Mouse (Mus musculus) CD8-positive naive resting alpha-beta T cell, adult 2 months (primary cell): ENCODE results near the gene Cnst.

Experiments
- DNase-seq, 2 experiments: peaks; one replicate each; pipeline ENCODE4 v3.0.0; 2022; ENCODE audit warnings: low read depth in 2 of 2, low spot score in 2 of 2

Gene Cnst

DNA sequence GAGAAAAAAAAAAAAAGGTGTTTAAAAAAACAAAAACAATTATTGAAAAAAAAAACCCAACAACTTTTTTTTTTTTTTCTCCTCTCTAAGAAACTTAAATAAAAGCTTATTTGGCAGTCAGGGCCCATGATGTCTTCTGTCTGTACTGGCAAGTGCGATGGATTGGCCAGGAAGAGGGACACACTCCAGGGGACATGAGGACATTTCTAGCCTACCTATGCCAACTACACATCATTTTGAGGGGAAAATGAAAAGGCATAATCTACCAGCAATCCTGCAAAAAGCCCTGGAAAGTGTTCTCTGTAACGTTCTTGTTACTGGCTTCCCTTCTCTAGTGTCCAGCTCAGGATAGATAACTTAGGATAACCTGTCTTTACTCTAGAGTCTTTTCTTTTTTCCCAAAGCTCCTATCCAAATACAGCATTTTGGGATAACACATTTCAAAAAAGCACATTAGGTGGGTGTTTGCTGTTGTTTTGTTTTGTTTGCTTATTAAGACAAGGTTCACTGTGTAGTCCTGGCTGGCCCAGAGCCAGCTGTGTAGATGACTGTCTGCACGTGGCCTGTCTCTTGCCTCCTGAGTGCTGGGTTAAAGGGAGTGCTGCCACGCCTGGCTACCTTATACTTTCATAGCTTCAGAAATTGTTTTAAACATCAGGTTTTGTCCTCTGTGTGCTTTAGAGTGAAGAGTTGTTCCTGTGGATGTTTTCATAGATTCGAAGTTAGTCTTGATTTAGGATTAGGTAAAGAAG is 7.2 kb downstream of the Cnst start:
- no peak for DNase-seq

- DNase-seq: no peak
Measured at GRCm38 (mm10) chr1:179553949-179554347, 7.8 kb downstream of the Cnst start.

DNA sequence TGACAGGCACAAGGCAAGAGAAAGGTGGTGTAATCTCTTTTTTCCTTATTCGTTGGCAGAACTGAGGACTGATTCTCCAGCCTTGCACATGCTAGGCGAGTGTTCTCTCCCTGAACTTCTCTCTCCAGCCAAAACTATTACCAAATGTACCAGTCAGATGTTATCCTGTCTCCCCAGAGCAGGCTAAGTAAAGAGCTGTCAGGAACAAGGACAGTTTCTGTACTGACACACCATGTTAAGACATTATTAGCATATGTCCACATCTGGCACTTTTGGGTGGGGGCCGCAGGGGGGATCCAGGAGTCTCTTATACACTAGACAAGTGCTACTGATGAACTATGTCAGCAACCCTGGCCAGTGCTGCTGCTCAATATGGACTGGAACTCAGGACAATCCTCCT is 10.8 kb downstream of the Cnst start:
- DNase-seq: no peak

DNA sequence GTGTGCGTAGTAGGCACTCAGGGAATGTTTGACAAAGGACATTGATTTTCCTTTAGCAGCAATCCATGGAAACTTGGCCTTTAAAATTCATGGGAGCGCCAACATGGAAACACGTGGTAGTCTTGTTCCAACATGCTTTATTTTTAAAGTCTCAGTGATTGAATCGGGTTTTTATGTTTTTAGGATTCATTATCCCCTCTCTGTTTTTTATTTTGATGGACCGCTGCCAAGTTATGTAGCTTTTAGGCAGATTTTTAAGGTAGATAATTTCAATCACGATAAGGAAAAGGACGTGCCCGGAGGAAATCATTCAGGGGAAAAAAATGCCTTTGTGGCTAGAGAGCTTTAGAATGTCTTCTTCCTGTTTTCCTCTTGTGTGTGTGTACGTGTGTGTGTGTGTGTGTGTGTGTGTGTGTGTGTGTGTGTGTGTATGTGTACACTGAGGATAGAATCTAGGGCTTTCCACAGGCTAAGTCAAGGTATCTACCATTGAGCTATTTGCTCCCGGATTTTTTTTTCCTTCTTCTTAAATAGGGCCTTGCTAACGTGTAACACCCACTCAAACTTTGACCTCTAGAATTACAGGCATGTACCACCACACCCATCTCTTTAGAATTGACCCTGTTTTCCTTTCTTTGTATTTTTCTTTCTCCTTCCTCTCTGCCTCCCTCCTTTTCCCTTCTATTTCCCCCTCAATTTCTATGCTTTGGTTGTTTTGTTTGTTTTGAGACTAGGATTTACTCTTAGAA is 13.4 kb downstream of the Cnst start:
- no peak for DNase-seq

DNA sequence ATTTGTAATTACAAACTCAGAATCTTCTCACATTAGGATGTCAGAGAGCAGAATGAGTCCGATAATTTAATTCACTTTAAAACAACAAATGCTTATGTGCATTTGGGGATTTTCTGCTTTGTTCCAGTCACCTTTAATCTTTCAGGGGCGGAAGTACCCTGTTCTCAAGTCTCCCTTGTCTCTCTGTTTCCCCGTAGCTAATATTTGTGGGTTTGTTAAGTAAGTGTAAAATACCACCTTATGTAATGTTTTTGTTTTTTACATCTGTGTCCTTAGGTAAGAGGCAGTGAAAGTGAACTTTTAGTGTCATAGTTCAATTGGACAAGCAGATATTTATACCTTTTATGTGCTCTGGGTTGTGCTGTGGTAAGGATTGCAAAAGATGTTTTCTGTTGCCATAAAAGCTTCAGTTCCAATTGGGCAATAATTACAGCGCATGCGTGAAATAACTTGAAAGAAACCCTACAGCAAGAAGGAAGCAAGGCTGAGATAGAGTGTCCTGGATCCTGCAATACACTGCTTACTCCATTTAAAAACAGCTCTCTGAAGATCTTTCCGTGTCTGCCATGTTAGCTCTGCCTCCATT is 14.8 kb downstream of the Cnst start:
- DNase-seq: no peak

- DNase-seq: no peak
Measured at GRCm38 (mm10) chr1:179563211-179563610, 17.0 kb downstream of the Cnst start.

DNA sequence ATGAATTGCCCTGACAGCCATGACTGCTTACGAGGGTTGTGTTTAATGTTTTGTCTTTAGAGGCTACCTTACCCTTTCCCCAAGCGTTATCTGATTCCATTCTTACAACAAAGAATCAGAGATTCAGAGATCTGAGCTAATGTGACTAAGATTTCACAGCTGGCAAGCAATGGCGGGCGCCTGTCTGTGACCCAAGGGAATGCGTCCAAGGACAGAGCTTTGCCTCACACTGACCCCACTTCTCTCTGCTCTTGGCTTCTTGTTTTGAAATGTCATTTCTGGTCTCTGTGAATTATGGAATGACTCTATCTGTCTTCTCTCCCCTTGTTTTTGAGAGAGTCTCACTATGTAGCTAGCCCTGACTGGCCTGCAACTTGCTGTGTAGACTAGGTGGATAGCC is 17.8 kb downstream of the Cnst start:
- DNase-seq: no peak

GRCm38 (mm10) chr1:179567558-179567957 is 21.4 kb downstream of the Cnst start:
- DNase-seq: no peak

DNA sequence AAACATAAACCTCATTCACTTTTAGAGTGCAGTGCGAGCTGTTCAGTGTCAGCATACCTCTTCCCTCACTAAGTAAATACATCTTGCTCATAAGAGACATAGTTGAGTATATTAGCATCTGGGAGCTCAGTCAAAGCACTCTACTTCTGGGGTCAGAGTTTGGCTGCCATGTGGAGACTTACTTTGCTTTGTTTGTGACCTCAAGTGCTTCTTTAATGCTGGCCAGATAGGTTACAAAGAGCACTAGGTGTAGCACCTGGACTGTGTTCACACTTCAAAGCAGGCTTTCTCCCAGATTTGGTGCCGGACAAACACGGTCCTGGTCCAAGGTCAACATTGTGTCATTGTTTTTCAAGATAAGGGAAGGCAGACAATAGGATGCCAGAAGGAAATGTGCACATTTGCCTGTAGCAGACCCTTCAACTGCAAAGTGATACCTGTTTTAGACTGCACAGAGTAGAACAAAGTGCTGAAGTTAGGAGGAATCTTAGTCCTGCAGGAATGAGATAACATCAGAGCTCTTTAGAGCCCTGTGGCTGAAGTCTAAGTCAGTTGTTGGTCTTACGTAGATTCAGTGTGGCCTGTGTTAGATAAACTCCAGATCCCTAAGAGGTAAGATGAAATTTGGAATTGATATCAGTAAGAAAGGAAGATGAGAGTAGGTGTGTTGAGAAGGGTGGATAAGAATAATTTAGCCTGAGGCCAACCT is 22.7 kb downstream of the Cnst start:
- DNase-seq: no peak

DNA sequence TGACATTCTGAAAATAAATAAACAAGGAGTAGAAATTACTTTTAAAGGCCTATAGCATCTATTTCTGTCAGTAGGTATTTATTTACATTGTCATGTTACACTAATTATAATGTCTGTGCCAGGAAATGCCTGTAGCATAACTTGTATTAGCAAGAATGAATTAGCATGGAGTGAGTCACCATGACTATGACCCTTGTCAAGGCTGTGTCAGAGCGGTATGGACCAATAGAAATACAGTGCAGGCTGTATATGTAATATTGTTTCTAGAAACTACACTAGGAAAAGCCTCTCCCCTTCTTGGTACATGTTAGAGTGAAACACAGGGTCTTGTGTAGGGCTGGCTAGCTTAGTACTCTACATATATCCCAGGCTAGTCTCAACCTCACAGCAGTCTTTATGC is 24.3 kb downstream of the Cnst start:
- no peak for DNase-seq

DNA sequence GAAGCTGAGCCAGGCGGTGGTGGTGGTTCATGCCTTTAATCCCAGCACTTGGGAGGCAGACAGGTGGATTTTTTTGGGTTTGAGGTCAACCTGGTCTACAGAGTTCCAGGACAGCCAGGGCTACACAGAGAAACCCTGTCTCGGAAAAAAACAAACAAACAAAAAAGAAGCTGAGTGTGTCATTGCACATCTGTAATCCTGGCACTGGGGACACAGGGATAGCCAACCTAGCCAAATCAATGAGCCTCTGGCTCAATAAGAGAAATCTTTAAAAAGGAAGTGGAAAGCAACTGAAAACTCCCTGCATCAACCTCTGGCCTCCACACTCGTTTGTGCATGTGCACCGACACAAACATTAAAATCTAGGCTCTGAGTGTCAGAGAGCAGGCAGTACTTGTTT is 25.5 kb downstream of the Cnst start:
- DNase-seq: no peak

GRCm38 (mm10) chr1:179573650-179574206 is 27.6 kb downstream of the Cnst start:
- no peak for DNase-seq

DNA sequence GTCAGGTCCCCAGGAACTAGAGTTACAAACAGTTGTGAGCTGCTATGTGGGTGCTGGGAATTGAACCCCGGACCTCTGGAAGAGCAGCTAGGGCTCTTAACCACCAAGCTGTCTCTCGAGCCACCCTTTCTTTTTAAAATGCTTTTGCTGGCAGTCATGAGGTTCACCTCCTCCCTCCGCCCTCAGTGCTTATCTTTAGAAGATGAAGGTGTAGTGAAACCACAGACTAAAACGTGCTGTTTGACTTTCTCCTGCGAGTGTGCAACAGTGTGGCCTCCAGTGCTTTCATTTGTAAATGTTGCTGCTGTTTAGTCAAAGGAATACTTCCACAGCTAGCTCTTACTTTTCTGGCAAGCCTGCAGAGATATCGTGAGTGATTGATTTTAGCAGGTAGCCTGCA is 32.5 kb downstream of the Cnst start:
- DNase-seq: peak; percentile 30 to 59

DNA sequence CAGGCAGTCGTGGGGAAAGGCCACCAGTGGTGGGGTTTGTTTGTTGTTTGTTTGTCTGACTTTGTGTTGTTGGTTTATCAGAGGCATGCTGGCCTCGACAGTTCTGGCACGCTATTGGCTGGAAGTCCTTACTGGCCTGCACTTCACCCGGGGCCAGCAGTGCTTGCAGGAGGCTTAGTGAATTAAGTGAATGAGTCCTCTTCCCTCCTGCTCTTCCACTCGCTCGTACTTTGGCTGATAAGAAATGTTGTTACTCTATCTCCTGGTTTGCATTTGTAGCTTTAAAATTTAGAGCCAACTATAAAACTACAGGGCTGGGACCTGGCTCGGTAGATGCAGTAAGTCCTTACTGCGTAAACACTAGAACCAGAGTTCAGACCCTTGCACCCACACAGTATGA is 34.0 kb downstream of the Cnst start:
- no peak for DNase-seq

DNA sequence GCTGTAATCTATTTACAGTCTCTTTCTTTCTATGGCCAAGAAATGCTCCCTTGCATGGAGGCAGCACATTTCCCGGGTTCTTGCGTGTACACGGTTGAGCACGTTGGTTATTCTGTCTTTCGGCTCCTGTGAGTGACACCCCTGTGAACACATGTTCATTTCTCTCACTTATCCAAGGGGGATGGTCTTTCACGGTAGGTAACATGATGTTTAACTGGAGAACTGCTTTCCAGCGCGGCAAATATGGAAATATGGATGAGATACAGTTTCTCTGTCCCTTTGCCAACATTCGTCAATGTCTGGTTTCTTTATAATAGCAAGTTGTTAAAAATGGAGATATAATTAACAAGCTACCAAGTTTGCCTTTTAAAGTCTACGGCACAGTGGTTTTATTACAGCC is 35.3 kb downstream of the Cnst start:
- no peak for DNase-seq

DNA sequence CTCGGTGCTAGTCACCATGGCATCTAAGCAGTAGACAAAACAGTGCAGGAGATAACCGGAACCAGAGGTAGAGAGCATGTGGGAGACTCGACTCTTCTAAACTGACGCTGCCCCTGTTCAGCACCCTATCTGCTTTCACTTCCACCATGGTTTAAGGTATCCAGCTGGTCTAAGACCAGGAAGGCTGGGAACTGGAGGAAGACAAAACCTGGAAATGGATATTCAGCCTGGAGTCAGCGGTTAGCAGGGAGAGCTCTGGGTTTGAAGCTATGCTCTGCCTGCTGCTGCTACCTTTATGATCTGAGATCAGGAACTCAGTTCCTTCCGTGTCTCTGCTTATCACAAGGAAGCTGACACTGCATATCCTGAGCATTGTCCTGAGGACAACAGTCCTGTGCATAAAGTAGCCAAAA is 35.9 kb downstream of the Cnst start:
- no peak for DNase-seq

GRCm38 (mm10) chr1:179583090-179583489 is 36.9 kb downstream of the Cnst start:
- DNase-seq: no peak

- no peak for DNase-seq
Measured at GRCm38 (mm10) chr1:179584220-179584619, 38.0 kb downstream of the Cnst start.

GRCm38 (mm10) chr1:179585646-179586045 is 39.5 kb downstream of the Cnst start:
- DNase-seq: no peak

DNA sequence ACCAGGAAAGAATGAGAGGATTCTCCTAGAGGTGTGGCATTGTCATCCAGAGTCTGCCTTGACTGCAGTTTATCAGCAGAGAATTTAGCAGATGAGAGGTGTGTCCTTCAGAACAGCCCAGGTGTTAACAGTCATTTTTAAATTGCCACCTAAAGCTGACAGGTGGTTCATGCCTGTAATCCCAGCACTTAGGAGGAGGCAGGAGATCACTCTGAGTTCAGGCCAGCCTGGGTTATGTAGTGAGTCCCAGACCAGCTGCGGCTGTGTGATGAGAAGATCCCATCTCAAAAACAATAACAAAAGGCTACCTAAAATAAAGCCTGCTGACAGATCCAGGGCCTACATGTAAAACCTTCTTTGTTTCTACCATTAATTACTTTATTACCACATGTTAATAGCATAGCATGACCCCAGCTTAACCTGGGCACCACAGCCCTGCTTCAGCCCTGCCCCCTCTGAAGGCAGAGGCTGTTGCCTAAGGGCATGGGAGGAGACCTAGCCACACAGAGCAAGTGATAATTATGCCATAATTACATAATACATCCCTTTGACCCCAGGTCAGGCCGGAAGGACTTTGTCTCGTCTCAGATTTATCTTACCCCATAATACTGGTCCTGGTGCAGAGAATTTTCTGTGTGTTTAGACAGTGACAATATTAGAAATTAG is 40.4 kb downstream of the Cnst start:
- DNase-seq: no peak

GRCm38 (mm10) chr1:179588230-179588629 is 42.1 kb downstream of the Cnst start:
- no peak for DNase-seq
